Mouse (Mus musculus) macrophage (primary cell): ENCODE data around the gene Znhit3. TPM values are rescaled to one million over a fixed set of nuclear protein-coding genes. Genes with fewer than 3 reads are reported as not detected.
A peak's percentile ranks its signal among the peaks of the same experiment; 100 is the strongest.

Experiments used
- H3K27ac ChIP-seq: fragments of 350-480 bp; formaldehyde crosslinking; 2 replicates; pipeline ENCODE4 v1.9.0; 2021
- H3K36me3 ChIP-seq: fragments of 350-480 bp; formaldehyde crosslinking; 2 replicates; pipeline ENCODE4 v1.9.0; 2021; ENCODE audit errors: inconsistent target
- H3K4me3 ChIP-seq: fragments of 350-480 bp; formaldehyde crosslinking; 2 replicates; pipeline ENCODE4 v1.9.0; 2021; ENCODE audit errors: inconsistent target
- H3K79me2 ChIP-seq: fragments of 350-480 bp; formaldehyde crosslinking; 2 replicates; pipeline ENCODE4 v1.9.0; 2021; ENCODE audit errors: inconsistent target
- WGBS: methylation state at CpG from one replicate; pipeline ENCODE4 v1.1.7; 2026; ENCODE audit warnings: inconsistent platforms; ENCODE audit not compliant: missing documents; 5-methylcytosine and 5-hydroxymethylcytosine counted together
- polyA plus RNA-seq: library from polyadenylated mRNA; stranded (reverse); fragments of 250-400 nt; gene quantifications from 3 replicates; pipeline ENCODE4 v1.2.4, GENCODE M21; 2018; ENCODE audit warnings: inconsistent platforms
- total RNA-seq, 78 experiments: library from RNA; depleted of rRNA; stranded (reverse); fragments of 250-400 nt; gene quantifications; 1 replicate in 9 of 78; 2 replicates in 24 of 78; 3 replicates in 43 of 78; 4 replicates in 2 of 78; pipeline ENCODE4 v1.2.4; 2018; ENCODE audit warnings: inconsistent platforms in 56 of 78

The Znhit3 gene
- total RNA-seq (2018; cell fraction: chromatin; rRNA removed), result 10 to 100 TPM in 11 of 26 experiments, 1 to 10 TPM in 14, not detected in 1; 2.4 to 15.1 (median 9.5) TPM
- total RNA-seq (2018; cell fraction: cytosol; rRNA removed), result 10 to 100 TPM in 10 of 26 experiments, 1 to 10 TPM in 16; 6.0 to 12.8 (median 9.4) TPM
- total RNA-seq (2018; cell fraction: nucleus; rRNA removed), result 10 to 100 TPM in 7 of 26 experiments, 1 to 10 TPM in 19; 1.5 to 14.5 (median 6.1) TPM
- polyA plus RNA-seq, result 6.5 to 17.6 TPM (median 8.5 TPM) in 3 replicates

DNA sequence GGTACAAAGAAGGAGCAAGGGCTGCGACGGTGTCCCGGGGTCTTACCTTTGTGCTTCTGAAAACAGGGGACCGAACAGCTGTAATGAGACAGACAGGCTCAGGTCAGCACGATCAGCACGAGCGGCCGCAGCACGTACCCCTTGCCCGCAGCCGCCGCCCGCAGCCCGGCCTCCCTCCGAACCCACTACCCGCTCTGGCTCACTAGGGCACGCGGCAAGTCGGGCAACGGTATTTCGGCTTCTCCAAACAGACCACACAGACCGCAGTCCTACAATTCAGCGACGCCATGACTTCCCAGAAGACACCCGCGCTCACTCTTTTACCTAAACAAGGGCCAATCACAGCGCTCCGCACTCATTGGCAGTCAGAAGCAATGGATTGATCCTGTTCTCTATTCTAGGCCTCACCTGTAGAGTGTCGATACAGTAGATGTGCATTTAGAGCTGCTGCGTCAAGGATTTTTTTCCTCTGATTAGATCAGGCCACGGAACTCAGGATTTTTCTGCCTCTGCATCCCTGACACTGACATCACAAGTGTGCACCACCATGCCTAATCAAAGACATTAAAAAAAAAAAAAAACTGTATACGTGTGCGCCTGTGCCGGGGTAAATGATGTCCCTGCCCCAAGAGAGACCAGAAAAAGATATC is at the start of gene Znhit3:
Znhit3 (minus strand) TSS at position 314 of the 650 bp plus-strand sequence.
- H3K36me3 ChIP-seq, result peaks cover 9% of the 10 kb centered on the region
- H3K27ac ChIP-seq, result no peak within 1 kb of the TSS
- peak within 1 kb of the TSS; percentile 91 for H3K4me3 ChIP-seq
- H3K79me2 ChIP-seq, result peaks cover 15% of the 10 kb centered on the region; the same call in 1 of the 2 replicates
- WGBS, result 7% methylated on average over 34 of the region's 34 CpGs

DNA sequence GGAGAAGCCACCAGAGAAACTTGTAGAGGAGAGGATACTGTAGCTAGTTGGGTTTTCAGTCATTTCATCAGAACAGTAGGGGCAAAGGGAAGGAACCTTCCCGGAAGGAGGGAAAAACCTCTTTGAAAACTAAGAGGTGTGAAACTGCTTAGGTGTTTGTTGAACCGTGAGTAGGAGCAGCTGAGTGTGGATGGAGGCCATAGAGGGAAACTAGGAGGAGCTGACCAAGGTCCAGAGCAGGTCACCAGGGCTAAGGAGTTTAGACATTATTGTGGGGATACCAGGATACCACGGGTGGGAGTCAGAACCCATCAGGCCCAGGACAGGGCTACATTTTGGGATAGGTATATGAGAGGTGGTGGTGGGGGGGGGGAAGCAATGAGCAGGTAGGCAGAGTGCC is 47.4 kb upstream of the Znhit3 start:
- H3K79me2 ChIP-seq, result no peaks in the 10 kb centered on the region
- H3K4me3 ChIP-seq, result no peak overlapping the region
- H3K27ac ChIP-seq, result no peak overlapping the region
- WGBS, result 75% methylated on average over 3 of the region's 3 CpGs
- no peaks in the 10 kb centered on the region for H3K36me3 ChIP-seq

DNA sequence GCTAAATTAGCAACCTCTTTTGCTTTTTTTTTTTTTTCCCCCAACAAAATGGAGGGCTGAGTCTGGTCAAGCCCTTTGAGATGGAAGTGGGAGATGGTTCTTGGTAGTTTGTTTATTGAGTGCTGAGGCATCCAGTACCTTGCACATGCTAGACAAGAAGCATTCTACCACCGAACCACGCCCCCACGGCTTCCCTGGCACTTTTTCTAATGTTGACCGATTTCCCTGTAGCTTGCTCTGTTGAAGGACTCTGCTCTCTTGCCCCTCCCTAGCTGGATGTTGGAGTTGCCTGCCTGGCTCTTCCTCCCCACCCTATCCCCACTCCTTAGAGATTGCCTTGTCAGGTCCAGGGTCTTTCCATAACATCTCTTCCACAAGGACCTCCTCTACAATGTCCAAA is 46.4 kb upstream of the Znhit3 start:
- WGBS, result 87% methylated on average over 4 of the region's 4 CpGs
- H3K36me3 ChIP-seq, result no peaks in the 10 kb centered on the region

DNA sequence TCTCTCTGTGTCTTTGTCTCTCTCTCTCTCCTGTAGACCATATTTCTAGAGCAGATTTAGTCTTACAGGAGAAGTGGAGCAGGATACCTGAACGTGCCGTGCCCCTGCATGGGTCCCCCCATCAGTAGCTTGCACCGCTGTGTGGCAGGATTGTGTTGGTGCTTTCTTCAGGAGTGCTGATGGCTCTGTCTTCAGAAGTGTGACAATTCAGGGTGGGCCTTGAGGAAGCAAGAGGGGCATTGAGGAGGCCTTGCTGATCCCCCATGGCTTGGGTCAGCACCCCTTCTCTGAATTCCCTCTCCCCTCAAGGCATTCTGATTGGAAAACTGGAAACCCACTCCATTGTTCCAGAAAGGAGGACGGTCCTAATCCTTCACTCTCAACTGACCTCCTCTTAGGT is 45.4 kb upstream of the Znhit3 start:
- no peak overlapping the region for H3K4me3 ChIP-seq
- no peak overlapping the region for H3K27ac ChIP-seq
- 100% methylated on average over 1 of the region's 4 CpGs for WGBS
- H3K79me2 ChIP-seq, result no peaks in the 10 kb centered on the region
- H3K36me3 ChIP-seq, result no peaks in the 10 kb centered on the region

More for the DNA sequence above, 46.4 kb upstream of the Znhit3 start:
- Histone ChIP-seq H3K27ac (no peak overlapping the region), H3K4me3 (no peak overlapping the region), H3K79me2 (no peaks in the 10 kb centered on the region)

DNA sequence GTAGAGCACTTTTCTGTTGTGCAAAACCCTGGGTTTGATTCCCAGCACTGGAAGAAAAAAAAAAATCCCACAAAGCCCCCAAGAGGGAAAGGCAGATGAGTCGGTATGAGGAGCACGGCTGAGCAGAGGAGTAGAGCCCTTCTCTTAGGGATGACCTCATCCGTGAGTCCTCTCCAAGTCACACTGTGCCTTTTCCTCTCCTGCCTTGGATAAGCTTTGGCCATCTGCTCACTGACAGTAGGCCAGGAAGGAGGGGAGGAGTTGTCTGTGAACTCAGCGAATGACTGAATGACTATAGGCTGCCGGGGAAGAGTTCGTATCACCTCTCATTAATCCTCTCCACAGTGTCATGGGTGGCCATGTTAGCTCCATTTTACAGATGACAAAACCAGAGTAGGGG is 44.6 kb upstream of the Znhit3 start:
- WGBS, result 73% methylated on average over 6 of the region's 6 CpGs
- Histone ChIP-seq H3K79me2 (no peaks in the 10 kb centered on the region), H3K36me3 (no peaks in the 10 kb centered on the region), H3K27ac (no peak overlapping the region), H3K4me3 (no peak overlapping the region)

DNA sequence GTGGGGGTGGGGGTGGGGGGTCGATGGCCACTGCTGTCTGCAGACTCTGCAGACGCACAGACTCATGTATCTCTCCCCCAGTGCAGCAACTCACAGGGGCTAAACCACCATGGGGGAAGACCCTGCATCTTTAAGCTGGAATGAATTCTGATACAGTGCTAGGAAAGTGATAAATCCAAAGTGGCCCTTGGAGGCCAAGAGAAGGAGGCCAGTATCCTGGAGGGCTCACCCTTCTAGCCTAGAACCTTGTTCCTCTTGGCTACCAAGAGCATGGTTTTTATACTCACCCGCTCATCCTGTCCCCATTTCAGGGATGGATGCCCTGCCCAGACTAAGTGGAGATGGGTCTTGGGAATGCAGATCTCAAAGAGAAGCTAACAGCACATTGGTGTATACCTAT is 44.1 kb upstream of the Znhit3 start:
- H3K4me3 ChIP-seq, result no peak overlapping the region
- no peaks in the 10 kb centered on the region for H3K79me2 ChIP-seq
- 41% methylated on average over 3 of the region's 3 CpGs for WGBS
- H3K36me3 ChIP-seq, result no peaks in the 10 kb centered on the region
- H3K27ac ChIP-seq, result no peak overlapping the region

DNA sequence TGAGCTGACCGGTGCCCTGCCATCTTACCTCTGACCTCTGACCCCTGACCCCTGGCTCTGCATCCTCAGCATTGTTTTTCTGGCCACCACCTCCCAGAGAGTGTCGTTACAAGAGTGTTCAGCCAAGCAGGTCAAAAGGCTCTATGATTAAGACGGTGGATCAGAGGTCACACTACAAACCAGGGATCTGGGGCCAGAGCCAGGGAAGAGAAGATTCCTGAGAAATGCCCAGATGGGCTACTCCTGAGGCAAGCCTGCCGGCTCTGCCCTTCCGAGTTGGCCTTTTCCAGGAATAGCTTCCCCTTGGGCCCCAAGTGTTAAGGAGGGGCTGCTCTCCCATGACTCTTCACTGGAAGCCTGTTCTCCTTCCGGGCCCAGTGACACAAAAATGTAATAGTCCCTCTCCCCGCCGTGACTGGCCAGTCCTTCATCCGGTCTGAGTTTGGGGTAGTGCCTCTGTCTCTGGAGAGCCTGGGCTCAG is 43.6 kb upstream of the Znhit3 start:
- no peaks in the 10 kb centered on the region for H3K79me2 ChIP-seq
- no peak overlapping the region for H3K27ac ChIP-seq
- H3K36me3 ChIP-seq, result no peaks in the 10 kb centered on the region
- WGBS, result 12% methylated on average over 9 of the region's 9 CpGs
- H3K4me3 ChIP-seq, result no peak overlapping the region

DNA sequence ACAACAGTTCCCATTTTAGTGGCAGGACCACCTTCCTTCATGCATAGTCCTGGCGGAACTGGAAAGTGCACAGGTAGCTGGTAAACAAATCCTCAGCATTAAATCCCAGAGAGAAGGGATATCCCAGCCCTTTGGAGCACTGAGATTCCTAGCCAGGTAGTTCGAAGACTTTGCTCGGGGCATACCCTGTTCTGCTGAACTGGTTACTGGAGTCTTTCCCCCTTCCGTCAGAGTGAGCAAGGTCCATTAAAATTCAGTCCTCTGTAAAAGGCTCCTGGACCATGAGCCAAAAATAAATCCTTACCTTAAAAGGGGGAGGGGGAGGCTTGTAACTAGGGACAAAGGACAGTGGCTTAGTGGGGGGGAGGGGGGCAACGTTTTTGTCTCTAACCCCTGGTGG is 43.0 kb upstream of the Znhit3 start:
- H3K36me3 ChIP-seq, result no peaks in the 10 kb centered on the region
- no peaks in the 10 kb centered on the region for H3K79me2 ChIP-seq
- H3K27ac ChIP-seq, result no peak overlapping the region
- 56% methylated on average over 5 of the region's 5 CpGs for WGBS
- H3K4me3 ChIP-seq, result no peak overlapping the region

DNA sequence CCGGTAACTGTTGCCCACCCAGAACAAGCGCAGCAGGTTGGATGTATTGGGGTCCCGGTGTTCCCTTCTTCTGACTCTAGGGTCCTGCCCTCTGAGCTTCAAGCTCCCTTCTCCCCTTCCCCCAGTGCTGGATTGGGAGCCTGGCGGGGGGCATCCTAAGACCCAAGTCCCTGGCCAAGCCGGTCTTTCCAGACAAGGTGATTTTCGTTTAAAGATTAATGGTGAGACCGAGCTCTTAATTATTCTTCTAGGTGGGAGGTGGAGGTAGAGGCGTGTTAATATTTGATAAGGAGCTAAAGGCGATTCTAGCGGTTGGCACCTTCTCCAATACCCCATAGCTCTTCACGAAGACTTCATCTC is 42.1 kb upstream of the Znhit3 start:
- no peak overlapping the region for H3K4me3 ChIP-seq
- no peaks in the 10 kb centered on the region for H3K79me2 ChIP-seq

DNA sequence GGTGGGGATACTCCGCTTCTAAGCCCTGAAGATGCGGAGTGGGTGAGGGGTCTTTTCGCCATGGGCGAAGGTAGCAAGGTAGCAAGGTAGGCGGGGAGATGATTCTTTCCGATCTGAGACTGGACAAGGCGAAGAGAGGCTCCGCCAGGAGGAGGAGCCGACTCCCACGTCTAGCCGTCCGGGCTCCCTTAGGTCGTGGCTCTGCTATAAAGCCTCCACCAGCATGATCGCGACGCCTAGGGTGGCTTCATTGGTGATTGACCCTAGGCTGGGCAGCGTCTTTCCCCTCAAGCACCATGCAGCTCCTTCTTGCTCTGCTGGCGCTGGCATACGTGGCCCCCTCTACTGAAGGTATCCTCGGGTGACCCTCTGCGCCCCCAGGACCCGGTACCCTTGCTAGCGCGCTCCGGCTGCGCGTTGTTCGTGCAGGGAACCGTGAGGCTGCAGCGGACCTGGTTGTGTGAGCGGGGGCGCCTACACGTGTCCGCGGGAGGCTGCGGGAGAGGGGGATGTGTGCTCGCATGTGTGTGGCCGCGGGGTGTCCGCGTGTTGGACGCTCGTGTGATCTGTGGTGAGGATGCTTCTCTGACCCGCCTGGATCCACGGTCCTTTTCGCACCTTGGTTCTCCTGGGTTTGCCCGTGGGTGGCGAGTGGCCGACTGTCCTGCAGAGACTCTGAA is 41.6 kb upstream of the Znhit3 start, which contains the start of gene Car4:
Car4 (plus strand) TSS at position 196 of the 680 bp plus-strand sequence.
- H3K4me3 ChIP-seq, result no peak within 1 kb of the TSS
- H3K79me2 ChIP-seq, result no peaks in the 10 kb centered on the region
- no peak within 1 kb of the TSS for H3K27ac ChIP-seq
- no peaks in the 10 kb centered on the region for H3K36me3 ChIP-seq
- WGBS, result 7% methylated on average over 49 of the region's 49 CpGs

More for the DNA sequence above, 42.1 kb upstream of the Znhit3 start:
- Histone ChIP-seq H3K36me3 (no peaks in the 10 kb centered on the region), H3K27ac (no peak overlapping the region)
- 10% methylated on average over 11 of the region's 11 CpGs for WGBS

DNA sequence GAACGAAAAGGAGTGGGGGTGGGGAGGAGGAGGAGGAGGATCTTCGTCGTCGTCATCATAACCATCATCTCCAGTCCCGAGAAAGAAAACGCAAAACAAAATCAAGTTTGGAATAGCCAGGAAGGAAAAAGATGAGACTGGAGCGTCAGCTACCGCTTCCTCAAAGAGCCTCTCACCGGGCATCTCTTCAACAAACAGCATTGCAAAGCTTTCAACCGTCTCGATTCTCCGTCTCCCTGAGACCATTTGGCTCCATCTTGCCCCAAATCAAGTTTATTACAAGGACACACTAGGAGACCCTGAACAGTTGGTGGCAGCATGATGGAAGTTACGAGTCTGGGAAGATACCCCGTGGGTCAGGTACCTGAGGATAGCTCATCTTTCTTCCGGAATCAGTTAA is 41.0 kb upstream of the Znhit3 start:
- Histone ChIP-seq H3K36me3 (no peaks in the 10 kb centered on the region), H3K79me2 (no peaks in the 10 kb centered on the region), H3K27ac (no peak overlapping the region), H3K4me3 (no peak overlapping the region)
- WGBS, result 10% methylated on average over 15 of the region's 15 CpGs

DNA sequence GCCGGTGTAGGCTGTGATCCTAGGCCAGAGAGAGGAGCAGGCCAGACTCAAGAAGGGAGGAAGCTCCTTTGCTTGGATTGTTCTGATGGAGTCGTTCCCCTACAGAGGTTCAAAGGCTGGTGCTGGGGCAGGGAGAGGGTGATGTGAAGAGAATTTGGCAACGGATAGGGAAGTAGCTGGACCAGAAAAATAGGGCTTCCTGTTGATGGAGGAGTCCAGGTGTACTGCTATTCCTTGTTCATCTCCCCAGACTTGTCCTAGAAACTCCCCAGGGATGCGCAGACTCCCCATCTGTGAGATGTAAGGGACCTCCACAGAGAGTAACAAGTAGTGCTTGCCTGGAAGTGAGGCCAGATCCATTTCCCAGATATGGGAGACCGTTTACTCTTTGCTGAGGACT is 40.2 kb upstream of the Znhit3 start:
- Histone ChIP-seq H3K79me2 (no peaks in the 10 kb centered on the region), H3K36me3 (no peaks in the 10 kb centered on the region), H3K27ac (no peak overlapping the region), H3K4me3 (no peak overlapping the region)
- 27% methylated on average over 5 of the region's 5 CpGs for whole genome bisulfite sequencing

DNA sequence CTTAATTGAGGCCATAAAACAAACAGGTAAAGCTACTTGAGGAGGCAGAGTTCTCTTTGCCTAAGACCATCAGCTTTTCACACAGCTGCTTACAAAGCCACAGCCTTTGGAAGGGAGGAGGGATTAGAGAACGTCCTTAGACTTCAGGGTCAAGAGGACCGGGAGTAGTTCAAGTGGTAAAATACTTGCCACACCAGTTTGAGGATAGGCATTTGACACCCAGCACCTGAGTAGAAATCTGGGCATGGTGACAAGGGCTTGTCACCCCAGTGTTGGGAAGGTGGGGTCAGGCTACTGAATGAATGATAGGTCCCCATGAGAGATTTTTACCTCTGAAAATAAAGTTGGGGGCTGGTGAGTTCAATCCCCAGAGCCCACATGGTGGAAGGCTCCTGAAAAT is 36.4 kb upstream of the Znhit3 start:
- 53% methylated on average over 2 of the region's 2 CpGs for WGBS
- Histone ChIP-seq H3K27ac (no peak overlapping the region), H3K79me2 (no peaks in the 10 kb centered on the region), H3K4me3 (no peak overlapping the region), H3K36me3 (no peaks in the 10 kb centered on the region)

DNA sequence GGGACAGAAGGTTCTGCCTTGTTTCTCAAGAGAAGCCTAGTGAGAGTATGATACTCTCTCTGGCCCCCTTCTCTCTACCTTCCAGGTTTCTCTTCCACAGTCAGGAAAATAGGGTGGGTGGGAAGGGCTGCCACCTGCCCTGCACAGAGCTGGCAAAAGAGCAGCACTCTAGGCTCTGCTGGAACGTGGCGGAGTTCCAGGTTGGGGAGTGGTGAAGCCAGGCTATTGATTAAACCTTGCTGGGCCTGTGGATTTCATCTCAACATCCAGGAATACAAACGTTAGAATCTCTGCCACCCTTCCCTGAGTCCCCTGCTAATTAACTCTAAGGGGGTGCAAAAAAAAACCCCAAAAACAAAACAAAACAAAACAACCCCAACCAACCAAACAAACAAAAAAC is 32.4 kb upstream of the Znhit3 start:
- H3K4me3 ChIP-seq, result no peak overlapping the region
- no peaks in the 10 kb centered on the region for H3K79me2 ChIP-seq
- 62% methylated on average over 3 of the region's 3 CpGs for WGBS
- H3K36me3 ChIP-seq, result no peaks in the 10 kb centered on the region
- no peak overlapping the region for H3K27ac ChIP-seq

DNA sequence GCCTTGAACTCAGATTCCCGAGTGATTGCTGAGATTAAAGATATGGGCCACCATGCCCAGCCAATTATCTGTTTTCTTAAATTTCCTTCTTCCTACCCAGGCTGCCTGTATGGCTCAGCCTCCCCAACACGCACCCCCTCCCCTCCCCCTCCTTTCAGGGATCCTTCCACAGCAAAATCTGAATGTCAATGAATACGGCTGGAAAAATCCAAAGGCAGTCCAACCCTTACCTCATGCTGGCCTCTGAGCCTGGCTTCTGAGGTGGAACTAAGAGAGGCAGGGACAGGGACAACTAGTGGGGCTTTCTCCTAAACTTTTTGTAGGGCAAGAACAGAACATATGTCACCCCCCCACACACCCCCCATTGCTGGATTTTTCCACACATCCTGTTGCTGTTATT is 31.9 kb upstream of the Znhit3 start:
- H3K27ac ChIP-seq, result no peak overlapping the region
- no peak overlapping the region for H3K4me3 ChIP-seq
- H3K36me3 ChIP-seq, result no peaks in the 10 kb centered on the region
- H3K79me2 ChIP-seq, result no peaks in the 10 kb centered on the region
- 56% methylated on average over 2 of the region's 3 CpGs for WGBS
